Mouse (Mus musculus): ENCODE measurements around the gene Dcun1d3. TPM values are rescaled to one million over a fixed set of nuclear protein-coding genes. Genes with fewer than 3 reads are reported as not detected.

The Dcun1d3 gene
- polyA plus RNA-seq, 1 experiment: 0.43 TPM

DNA sequence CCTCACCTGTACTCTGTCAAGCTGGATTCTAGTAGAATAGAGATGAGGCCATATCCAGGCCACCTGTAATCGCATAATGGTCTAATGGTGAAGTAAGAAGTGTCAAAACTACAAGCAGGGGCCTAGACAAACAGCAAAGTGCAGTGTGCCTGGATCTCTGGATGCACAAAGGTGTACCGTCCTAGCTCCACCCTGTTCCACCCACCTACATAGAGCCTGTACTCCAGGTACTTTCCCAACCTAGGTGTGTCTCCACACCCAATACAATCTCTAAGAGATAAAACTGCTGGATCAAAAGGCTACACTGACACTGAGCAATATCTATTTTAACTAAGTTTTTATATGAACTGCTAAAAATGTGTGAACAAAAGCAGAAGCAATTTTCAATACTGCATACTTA lies 35.5 kb downstream of the Dcun1d3 start:
- peaks cover 23% of the 10 kb centered on the region for H3K4me1 ChIP-seq (ENCODE audit: control insufficient read depth)
- no peak overlapping the region for H3K4me3 ChIP-seq (replicated peaks)

DNA sequence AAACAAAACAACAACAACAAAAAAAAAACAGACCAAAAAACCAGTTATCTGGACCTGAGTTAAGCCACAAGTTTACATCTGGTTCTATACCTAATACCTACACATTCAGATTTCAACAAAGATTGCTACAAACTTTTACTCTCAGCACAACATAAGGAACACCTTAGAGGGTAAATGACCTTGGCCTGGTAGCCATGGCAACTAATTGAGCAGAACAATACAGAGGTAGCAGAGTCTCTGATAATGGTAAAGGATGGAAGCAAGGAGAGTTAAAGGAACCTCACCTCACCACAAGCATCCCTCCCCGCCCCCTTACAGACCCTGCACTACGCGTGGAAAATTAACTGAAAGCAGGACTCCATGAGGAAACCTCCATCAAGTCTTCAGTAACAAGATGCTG lies 36.0 kb downstream of the Dcun1d3 start:
- Histone ChIP-seq H3K4me3 (replicated peaks) (no peak overlapping the region), H3K9me3 (ENCODE audit: control insufficient read depth, low read length) (no peaks in the 10 kb centered on the region), H3K4me1 (ENCODE audit: control insufficient read depth) (peaks cover 22% of the 10 kb centered on the region), H3K36me3 (ENCODE audit: control insufficient read depth) (peaks cover 17% of the 10 kb centered on the region), H3K27me3 (ENCODE audit: control insufficient read depth) (no peaks in the 10 kb centered on the region)
- no peak for TF ChIP-seq GATA1 (IDR thresholded peaks at IDR 0.05; ENCODE audit: low read length)
- TF ChIP-seq TAL1 (IDR thresholded peaks at IDR 0.05; ENCODE audit: low read length): no peak

More for the DNA sequence above, 35.5 kb downstream of the Dcun1d3 start:
- no peak for TF ChIP-seq TAL1 (IDR thresholded peaks at IDR 0.05; ENCODE audit: low read length)
- no peak for TF ChIP-seq GATA1 (IDR thresholded peaks at IDR 0.05; ENCODE audit: low read length)
- Histone ChIP-seq H3K9me3 (ENCODE audit: control insufficient read depth, low read length) (no peaks in the 10 kb centered on the region), H3K36me3 (ENCODE audit: control insufficient read depth) (peaks cover 17% of the 10 kb centered on the region), H3K27me3 (ENCODE audit: control insufficient read depth) (no peaks in the 10 kb centered on the region)

DNA sequence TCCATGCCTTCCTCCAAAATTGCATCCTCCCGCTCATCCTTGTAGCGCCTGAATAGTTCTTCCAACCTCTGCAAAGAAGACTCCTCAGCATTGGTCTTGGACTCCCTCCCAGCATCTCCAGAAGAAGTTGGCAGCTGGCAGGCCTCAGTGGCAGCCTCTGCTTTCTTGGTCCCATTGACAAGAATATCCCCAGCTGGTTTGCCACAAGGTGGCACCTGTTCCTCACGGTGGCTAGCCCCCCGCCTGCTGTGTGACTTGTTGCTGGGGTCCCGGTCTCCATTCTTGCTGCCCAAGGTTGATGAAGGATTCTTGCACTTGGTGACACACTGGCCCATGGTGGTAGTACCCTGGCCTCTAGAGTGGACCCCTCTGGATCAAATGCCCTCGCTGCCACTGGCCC lies 36.6 kb downstream of the Dcun1d3 start:
- Histone ChIP-seq H3K27me3 (ENCODE audit: control insufficient read depth) (no peaks in the 10 kb centered on the region), H3K9me3 (ENCODE audit: control insufficient read depth, low read length) (no peaks in the 10 kb centered on the region), H3K36me3 (ENCODE audit: control insufficient read depth) (peaks cover 19% of the 10 kb centered on the region), H3K4me1 (ENCODE audit: control insufficient read depth) (peaks cover 21% of the 10 kb centered on the region), H3K4me3 (replicated peaks) (no peak overlapping the region)
- TF ChIP-seq GATA1 (IDR thresholded peaks at IDR 0.05; ENCODE audit: low read length): no peak
- no peak for TF ChIP-seq TAL1 (IDR thresholded peaks at IDR 0.05; ENCODE audit: low read length)

DNA sequence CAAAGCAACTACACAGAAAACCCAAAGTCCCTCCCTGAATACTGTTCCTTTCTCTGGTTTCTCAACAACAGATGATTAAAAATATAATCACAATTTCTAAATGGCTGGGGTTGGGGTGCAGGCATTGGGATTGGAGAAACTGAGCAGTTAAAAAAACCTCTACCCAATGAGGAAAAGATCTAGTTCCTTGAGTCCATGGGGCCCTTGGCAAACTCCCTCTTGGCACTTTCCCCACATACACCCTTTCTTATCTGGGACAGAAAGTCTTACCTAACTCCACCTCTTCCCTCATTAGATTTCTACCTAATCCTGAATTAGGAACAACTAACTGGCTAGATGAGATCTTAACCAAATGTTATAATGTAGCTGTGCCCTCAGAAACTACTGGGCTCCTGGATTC lies 41.1 kb downstream of the Dcun1d3 start:
- Histone ChIP-seq H3K27me3 (ENCODE audit: control insufficient read depth) (no peaks in the 10 kb centered on the region), H3K4me1 (ENCODE audit: control insufficient read depth) (peaks cover 12% of the 10 kb centered on the region), H3K36me3 (ENCODE audit: control insufficient read depth) (peaks cover 36% of the 10 kb centered on the region), H3K4me3 (replicated peaks) (no peak overlapping the region), H3K9me3 (ENCODE audit: control insufficient read depth, low read length) (no peaks in the 10 kb centered on the region)
- TF ChIP-seq TAL1 (IDR thresholded peaks at IDR 0.05; ENCODE audit: low read length) (no peak), GATA1 (IDR thresholded peaks at IDR 0.05; ENCODE audit: low read length) (no peak)

DNA sequence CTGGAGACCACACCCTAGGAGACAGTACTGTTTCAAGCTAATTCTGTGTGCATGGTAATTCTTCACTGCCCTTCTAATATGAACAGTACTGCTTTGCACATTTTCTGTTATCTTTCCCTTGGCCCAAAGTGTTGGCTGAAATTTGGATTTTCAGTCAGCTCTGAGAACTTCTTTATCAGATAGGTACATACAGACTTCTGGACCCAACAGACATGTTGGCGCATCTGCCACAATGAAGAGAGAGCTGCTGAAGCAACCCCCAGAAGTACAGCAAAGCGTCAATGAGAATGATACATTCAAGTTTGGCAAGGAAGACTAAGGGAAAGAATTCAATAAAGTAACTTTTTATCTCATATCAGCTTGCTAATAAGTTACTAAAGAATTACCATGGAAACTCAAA lies 41.7 kb downstream of the Dcun1d3 start:
- Histone ChIP-seq H3K4me1 (ENCODE audit: control insufficient read depth) (peaks cover 12% of the 10 kb centered on the region), H3K36me3 (ENCODE audit: control insufficient read depth) (peaks cover 38% of the 10 kb centered on the region), H3K27me3 (ENCODE audit: control insufficient read depth) (no peaks in the 10 kb centered on the region), H3K9me3 (ENCODE audit: control insufficient read depth, low read length) (no peaks in the 10 kb centered on the region), H3K4me3 (replicated peaks) (no peak overlapping the region)
- TF ChIP-seq TAL1 (IDR thresholded peaks at IDR 0.05; ENCODE audit: low read length) (no peak), GATA1 (IDR thresholded peaks at IDR 0.05; ENCODE audit: low read length) (no peak)

DNA sequence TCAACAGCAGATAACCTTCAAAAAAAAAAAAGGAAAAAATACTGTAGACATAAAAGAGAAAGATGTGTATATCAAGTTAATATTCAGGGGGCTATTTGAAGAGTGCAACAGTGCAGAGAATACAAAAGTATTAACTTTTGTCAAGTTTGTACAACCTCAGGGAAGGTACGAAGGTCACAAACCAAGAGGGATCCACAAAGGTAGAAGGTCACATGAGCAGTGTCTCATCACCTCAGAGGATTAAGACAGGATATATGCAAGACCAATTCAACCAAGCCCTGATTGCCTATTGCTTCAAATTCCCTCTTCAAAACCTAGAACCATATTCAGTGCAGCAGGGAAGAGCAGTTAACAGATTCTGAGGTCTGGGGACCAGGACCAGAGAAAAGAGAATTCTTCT lies 42.9 kb downstream of the Dcun1d3 start:
- H3K36me3 ChIP-seq (ENCODE audit: control insufficient read depth): peaks cover 45% of the 10 kb centered on the region

DNA sequence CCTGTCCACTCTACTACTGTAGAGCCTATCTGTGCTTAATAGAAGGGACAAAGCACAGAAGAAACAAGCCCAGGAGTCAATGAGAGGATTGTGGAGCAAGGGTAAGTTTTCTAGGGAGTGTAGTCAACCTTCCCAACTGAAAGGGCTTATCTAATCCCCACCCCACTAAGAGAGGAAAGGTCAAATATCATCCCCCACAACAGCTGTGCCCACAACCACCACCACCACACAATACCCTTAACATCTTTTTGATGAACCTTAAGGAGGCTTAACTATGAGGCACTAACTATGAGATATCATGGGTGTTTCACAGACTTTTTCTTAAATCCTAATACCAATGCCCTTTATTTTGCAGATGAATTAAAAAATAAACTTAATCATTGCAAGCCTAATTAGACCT lies 43.6 kb downstream of the Dcun1d3 start:
- H3K4me3 ChIP-seq (replicated peaks): no peak overlapping the region
- no peaks in the 10 kb centered on the region for H3K9me3 ChIP-seq (ENCODE audit: control insufficient read depth, low read length)
- peaks cover 40% of the 10 kb centered on the region for H3K36me3 ChIP-seq (ENCODE audit: control insufficient read depth)
- TF ChIP-seq GATA1 (IDR thresholded peaks at IDR 0.05; ENCODE audit: low read length): no peak
- no peaks in the 10 kb centered on the region for H3K27me3 ChIP-seq (ENCODE audit: control insufficient read depth)
- H3K4me1 ChIP-seq (ENCODE audit: control insufficient read depth): peaks cover 12% of the 10 kb centered on the region

More for the DNA sequence above, 42.9 kb downstream of the Dcun1d3 start:
- Histone ChIP-seq H3K4me3 (replicated peaks) (no peak overlapping the region), H3K4me1 (ENCODE audit: control insufficient read depth) (peaks cover 12% of the 10 kb centered on the region), H3K9me3 (ENCODE audit: control insufficient read depth, low read length) (no peaks in the 10 kb centered on the region), H3K27me3 (ENCODE audit: control insufficient read depth) (no peaks in the 10 kb centered on the region)
- no peak for TF ChIP-seq GATA1 (IDR thresholded peaks at IDR 0.05; ENCODE audit: low read length)
- no peak for TF ChIP-seq TAL1 (IDR thresholded peaks at IDR 0.05; ENCODE audit: low read length)

DNA sequence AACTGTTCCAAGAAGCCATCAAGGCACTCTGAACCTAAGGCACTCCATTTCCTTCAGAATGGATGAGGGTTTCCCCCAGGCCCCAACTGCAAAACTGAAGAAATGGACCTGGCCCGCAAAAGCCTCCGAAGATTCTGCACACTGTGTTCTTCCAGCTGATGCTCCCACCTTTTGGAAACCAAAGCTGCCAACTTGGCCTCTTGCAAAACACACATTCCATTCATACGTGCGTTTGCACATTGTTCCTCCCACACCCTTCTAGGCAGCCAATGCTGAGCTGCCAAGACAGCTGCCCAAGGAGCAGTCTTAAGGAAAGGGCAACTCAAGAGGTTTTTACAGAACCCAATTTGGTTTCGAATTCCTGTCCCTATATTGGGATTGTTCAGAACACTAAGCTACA lies 45.4 kb downstream of the Dcun1d3 start:
- Histone ChIP-seq H3K4me1 (ENCODE audit: control insufficient read depth) (peaks cover 12% of the 10 kb centered on the region), H3K4me3 (replicated peaks) (no peak overlapping the region), H3K9me3 (ENCODE audit: control insufficient read depth, low read length) (no peaks in the 10 kb centered on the region), H3K36me3 (ENCODE audit: control insufficient read depth) (peaks cover 47% of the 10 kb centered on the region), H3K27me3 (ENCODE audit: control insufficient read depth) (no peaks in the 10 kb centered on the region)
- TF ChIP-seq TAL1 (IDR thresholded peaks at IDR 0.05; ENCODE audit: low read length): no peak
- TF ChIP-seq GATA1 (IDR thresholded peaks at IDR 0.05; ENCODE audit: low read length): no peak

DNA sequence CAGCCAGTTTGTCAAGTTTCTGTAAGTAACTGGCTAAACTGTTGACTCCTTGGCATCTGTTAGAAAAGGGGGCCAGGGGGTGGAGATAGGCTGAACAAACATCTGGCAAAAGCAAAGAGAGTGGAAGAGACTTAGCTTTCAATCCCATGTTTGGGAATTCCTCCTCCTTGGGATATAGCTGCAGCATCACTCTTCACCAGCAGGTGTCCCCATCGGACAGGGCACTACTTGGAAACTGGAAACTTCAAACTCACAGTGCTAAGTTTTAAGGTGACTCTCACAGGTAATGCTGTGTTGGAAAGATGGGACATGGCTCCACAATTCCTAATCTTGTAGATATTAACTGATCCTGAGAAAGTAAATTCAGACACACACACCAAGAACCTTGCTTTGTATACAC lies 47.0 kb downstream of the Dcun1d3 start:
- Histone ChIP-seq H3K4me3 (replicated peaks) (no peak overlapping the region), H3K4me1 (ENCODE audit: control insufficient read depth) (peaks cover 9% of the 10 kb centered on the region), H3K27me3 (ENCODE audit: control insufficient read depth) (no peaks in the 10 kb centered on the region), H3K36me3 (ENCODE audit: control insufficient read depth) (peaks cover 60% of the 10 kb centered on the region), H3K9me3 (ENCODE audit: control insufficient read depth, low read length) (no peaks in the 10 kb centered on the region)
- TF ChIP-seq GATA1 (IDR thresholded peaks at IDR 0.05; ENCODE audit: low read length) (no peak), TAL1 (IDR thresholded peaks at IDR 0.05; ENCODE audit: low read length) (no peak)

DNA sequence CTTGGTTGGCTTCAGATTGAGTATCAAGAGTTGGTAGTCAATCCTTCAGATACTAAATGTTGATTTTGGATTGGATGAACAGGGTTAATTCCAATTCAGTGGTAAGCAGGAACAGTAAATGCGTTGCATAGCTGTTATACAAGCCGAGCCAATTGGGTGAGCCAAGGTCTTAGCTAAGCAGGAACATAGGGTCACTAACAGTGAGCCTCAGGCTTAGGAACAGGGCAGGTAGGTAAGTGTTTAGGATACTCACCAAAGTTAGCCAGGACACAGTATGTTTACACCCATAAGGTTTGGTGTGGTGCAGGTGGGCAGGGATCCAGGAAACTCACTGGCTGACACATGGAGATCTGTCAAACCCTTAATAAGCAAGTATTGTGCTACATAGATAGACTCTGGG lies 48.7 kb downstream of the Dcun1d3 start:
- H3K4me3 ChIP-seq (replicated peaks): no peak overlapping the region
- peaks cover 5% of the 10 kb centered on the region for H3K4me1 ChIP-seq (ENCODE audit: control insufficient read depth)
- H3K9me3 ChIP-seq (ENCODE audit: control insufficient read depth, low read length): no peaks in the 10 kb centered on the region
- H3K27me3 ChIP-seq (ENCODE audit: control insufficient read depth): no peaks in the 10 kb centered on the region
- peaks cover 65% of the 10 kb centered on the region for H3K36me3 ChIP-seq (ENCODE audit: control insufficient read depth)
- no peak for TF ChIP-seq GATA1 (IDR thresholded peaks at IDR 0.05; ENCODE audit: low read length)
- no peak for TF ChIP-seq TAL1 (IDR thresholded peaks at IDR 0.05; ENCODE audit: low read length)

Measured in erythroblast, embryonic 14.5 days (primary cell).